Mouse (Mus musculus) brain, embryonic 14.5 days (tissue): ENCODE measurements around the gene Rnd2.

Source experiments
- CTCF ChIP-seq: fragments of 200-500 bp; IDR thresholded peaks from 2 replicates; pipeline ENCODE4 v1.5.1; 2012; ENCODE audit warnings: inconsistent platforms, mild to moderate bottlenecking, moderate library complexity, borderline replicate concordance; ENCODE audit not compliant: insufficient read depth, insufficient read length; ENCODE audit errors: extremely low read depth
- POLR2A ChIP-seq: fragments of 200-500 bp; IDR thresholded peaks from 2 replicates; pipeline ENCODE4 v1.6.1; 2012; ENCODE audit warnings: mild to moderate bottlenecking, inconsistent platforms, borderline replicate concordance; ENCODE audit not compliant: poor library complexity, insufficient read depth, insufficient read length, severe bottlenecking; ENCODE audit errors: extremely low read depth

DNA sequence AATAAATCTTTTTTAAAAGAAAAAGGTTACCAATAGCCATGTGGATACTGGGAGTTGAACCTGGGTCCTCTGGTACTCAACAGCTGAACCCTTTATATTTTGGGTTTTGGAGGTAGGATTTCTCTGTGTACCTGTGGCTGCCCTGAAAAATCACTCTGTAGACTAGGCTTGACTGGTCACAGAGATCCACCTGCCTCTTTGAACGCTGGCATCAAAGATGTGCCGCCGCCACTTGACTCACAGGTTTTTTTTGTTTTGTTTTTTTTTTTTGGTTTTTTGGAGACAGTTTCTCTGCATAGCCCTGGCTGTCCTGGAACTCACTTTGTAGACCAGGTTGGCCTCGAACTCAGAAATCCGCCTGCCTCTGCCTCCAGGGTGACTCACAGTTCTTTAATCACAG lies 17.0 kb upstream of the Rnd2 start:
- no peak for TF ChIP-seq POLR2A
- TF ChIP-seq CTCF = no peak
